Mouse (Mus musculus) spleen, adult 2 months (tissue): ENCODE measurements around the gene Tsc1.
A peak's percentile ranks its signal among the peaks of the same experiment; 100 is the strongest.

Source experiments
- CTCF ChIP-seq: fragments of 200-500 bp; IDR thresholded peaks from 2 replicates; pipeline ENCODE4 v1.5.1; 2011; ENCODE audit warnings: mild to moderate bottlenecking, inconsistent platforms; ENCODE audit not compliant: insufficient read depth, insufficient read length, insufficient replicate concordance; ENCODE audit errors: extremely low read depth
- POLR2A ChIP-seq: fragments of 200-500 bp; IDR thresholded peaks from 2 replicates; pipeline ENCODE4 v1.6.1; 2011; ENCODE audit warnings: low read depth, low read length, inconsistent platforms

DNA sequence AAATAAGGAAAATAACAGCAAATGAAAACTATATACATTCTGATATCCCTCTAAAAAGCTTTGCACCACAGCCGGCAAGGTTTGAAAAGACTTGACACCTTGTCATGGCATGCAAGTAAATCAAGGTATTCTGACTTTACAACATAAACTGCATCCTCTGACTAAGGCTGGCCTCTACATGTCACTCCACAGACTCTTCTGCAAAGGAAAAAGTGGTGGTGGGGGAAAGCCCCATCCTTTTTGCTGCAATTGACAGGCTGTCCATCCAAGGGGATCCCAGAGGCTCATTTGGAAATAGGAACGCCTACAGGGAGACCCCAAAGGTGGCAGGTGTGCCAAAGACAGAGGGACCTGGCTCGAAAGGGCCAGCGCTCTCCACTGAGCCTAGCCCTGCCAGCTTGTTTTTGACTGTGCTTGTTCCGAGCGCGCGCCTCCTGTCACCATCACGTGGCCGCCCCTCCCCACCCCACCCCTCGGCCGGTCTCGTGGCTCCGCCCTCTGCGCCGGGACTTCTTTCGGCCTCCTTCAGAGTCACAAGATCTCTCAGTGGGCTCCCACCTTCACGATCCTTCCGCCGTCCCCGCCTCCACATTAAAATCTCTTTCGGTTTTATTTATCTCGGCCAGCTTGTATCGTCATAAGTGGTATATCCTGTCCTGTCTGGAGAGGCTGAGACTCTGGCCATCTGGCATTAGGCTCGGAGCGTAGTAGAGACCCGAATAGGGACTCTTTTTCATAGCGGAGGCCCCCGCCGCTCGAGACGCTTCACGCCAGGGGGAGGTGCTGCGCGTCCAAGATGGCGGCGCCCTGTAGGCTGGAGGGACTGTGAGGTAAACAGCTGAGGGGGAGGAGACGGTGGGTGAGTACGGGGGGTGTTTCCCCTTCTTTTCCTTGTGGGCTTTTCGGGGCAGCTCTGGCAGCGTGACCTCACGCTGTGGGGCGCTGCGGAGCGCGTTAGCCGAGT lies at the start of gene Tsc1:
- no peak for TF ChIP-seq CTCF
- TF ChIP-seq POLR2A = peak; percentile 70
